8 mouse cellular contexts compared by ENCODE assay signal in genomic region chr5:115193669-115194625, GRCm38 (mm10). TPM values are rescaled to one million over a fixed set of nuclear protein-coding genes. Genes with fewer than 3 reads are reported as not detected.
DNase-seq lines count a peak whose midpoint lies in the region; ATAC-seq and TF ChIP-seq lines count a peak whose summit lies in the region.

Gene Cabp1, minus strand, starts transcription at chr5:115194381.

- peaks cover 15% of the 10 kb centered on the region for H3K4me1 ChIP-seq in cerebellum, adult 2 months (ENCODE audit: control insufficient read depth, insufficient read depth, low read length)
- peaks cover 18% of the 10 kb centered on the region for H3K4me1 ChIP-seq in liver, embryonic 15.5 days (replicated peaks)
- peaks cover 38% of the 10 kb centered on the region for H3K4me1 ChIP-seq in neural tube, embryonic 12.5 days

- H3K4me2 ChIP-seq in liver, embryonic 15.5 days, result peak within 1 kb of the TSS; percentile 77
- peak within 1 kb of the TSS; percentile 100 for H3K4me2 ChIP-seq in neural tube, embryonic 12.5 days (replicated peaks)

- H3K4me3 ChIP-seq in cerebellum, adult 2 months (replicated peaks; ENCODE audit: insufficient read depth, low read depth, low read length), result peak within 1 kb of the TSS; percentile 74
- H3K4me3 ChIP-seq in liver, embryonic 15.5 days (replicated peaks), result peak within 1 kb of the TSS; percentile 50
- peak within 1 kb of the TSS; percentile 71 for H3K4me3 ChIP-seq in neural tube, embryonic 12.5 days

- no peaks in the 10 kb centered on the region for H3K36me3 ChIP-seq in liver, embryonic 15.5 days (replicated peaks)
- H3K36me3 ChIP-seq in neural tube, embryonic 12.5 days, result no peaks in the 10 kb centered on the region

- H3K27ac ChIP-seq in cerebellum, adult 2 months (ENCODE audit: insufficient read depth, low read length), result peak within 1 kb of the TSS; percentile 83
- no peak within 1 kb of the TSS for H3K27ac ChIP-seq in liver, embryonic 15.5 days (replicated peaks)
- H3K27ac ChIP-seq in neural tube, embryonic 12.5 days, result peak within 1 kb of the TSS; percentile 46; the same call in 1 of the 2 replicates

- peak in 1 of 2 experiments; percentile 67 for DNase-seq in layer of hippocampus, adult 18-20 months (ENCODE audit: low spot score in 2 of 2)
- DNase-seq in layer of hippocampus, adult 9-10 months (ENCODE audit: low spot score), result no peak
- DNase-seq in cerebellum, adult 2 months, result peak in 1 of 2 experiments; percentile 76
- peak; percentile 78 for DNase-seq in kidney, postnatal 10 days
- DNase-seq in thymus, postnatal 36 days, result peak; percentile 86 to 87

- TF ChIP-seq CTCF in cerebellum, adult 2 months (IDR thresholded peaks at IDR 0.05; ENCODE audit: borderline replicate concordance, insufficient read depth, low read depth, low read length), result 0 out of 2 replicates have a peak, but pooled peaks have one; percentile 22

- H3K9ac ChIP-seq in liver, embryonic 15.5 days, result no peak within 1 kb of the TSS
- peak within 1 kb of the TSS; percentile 85 for H3K9ac ChIP-seq in neural tube, embryonic 12.5 days

- under 1% methylated on average over 110 of the region's 116 CpGs for WGBS in cerebellum, adult 2 months
- under 1% methylated on average over 106 of the region's 116 CpGs for WGBS in liver, embryonic 15.5 days (ENCODE audit: insufficient replicate concordance)
- WGBS in neural tube, embryonic 12.5 days, result under 1% methylated on average over 112 of the region's 116 CpGs

- TF ChIP-seq POLR2A in cerebellum, adult 2 months (IDR thresholded peaks at IDR 0.05; ENCODE audit: borderline replicate concordance, insufficient read depth, low read length), result no peak; the same call in 1 of the 2 replicates

- H3K27me3 ChIP-seq in cerebellum, adult 2 months (ENCODE audit: control insufficient read depth, insufficient read depth, low read length), result no peaks in the 10 kb centered on the region
- H3K27me3 ChIP-seq in liver, embryonic 15.5 days, result peaks cover 88% of the 10 kb centered on the region
- peaks cover 39% of the 10 kb centered on the region for H3K27me3 ChIP-seq in neural tube, embryonic 12.5 days (replicated peaks)

- no peaks in the 10 kb centered on the region for H3K9me3 ChIP-seq in liver, embryonic 15.5 days (replicated peaks)
- H3K9me3 ChIP-seq in neural tube, embryonic 12.5 days, result no peaks in the 10 kb centered on the region

- peak; percentile 60 for ATAC-seq in granulocyte monocyte progenitor cell, adult 5-6 weeks (replicated peaks; ENCODE audit: poor library complexity, severe bottlenecking)
- peak; percentile 22; the same call in 1 of the 2 replicates for ATAC-seq in liver, embryonic 15.5 days (ENCODE audit: insufficient read depth)
- ATAC-seq in neural tube, embryonic 12.5 days (ENCODE audit: low FRiP score, low read depth), result peak; percentile 41

RNA-seq across cellular contexts. Expression of gene Cabp1, which starts in this region (rescaled TPM):
- 100 to 1,000 TPM; 122 to 123 TPM for total RNA-seq in layer of hippocampus, adult 18-20 months (2021)
- 278 and 294 TPM in 2 replicates for polyA plus RNA-seq in cerebellum, adult 2 months (2012; rRNA removed)
- total RNA-seq in granulocyte monocyte progenitor cell, adult 5-6 weeks (2014; fragmentation: Nextera tagmentation), result not detected in 2 replicates
- total RNA-seq in granulocyte monocyte progenitor cell, adult 5-6 weeks (2017), result not detected in 2 replicates
- 0.13 and 0.18 TPM in 2 replicates for polyA plus RNA-seq in liver, embryonic 15.5 days (2015; fragmentation: Nextera tagmentation; extraction: Ambion mirVana)
- polyA plus RNA-seq in neural tube, embryonic 12.5 days (2016; fragmentation: Nextera tagmentation; extraction: Ambion mirVana), result 24.0 and 24.6 TPM in 2 replicates

Comparison
In these comparisons a context has a peak if more than half of its experiments do, and no peak if none do; other contexts are left out.
1. RNA of gene Cabp1 (total RNA-seq): 122 to 123 TPM in layer of hippocampus, adult 18-20 months; not detected in granulocyte monocyte progenitor cell, adult 5-6 weeks; every median in the first group is over 100 times any median in the second.
2. RNA of gene Cabp1 (polyA plus RNA-seq): 278 to 294 TPM in cerebellum, adult 2 months and 24.0 to 24.6 TPM in neural tube, embryonic 12.5 days; 0.13 to 0.18 TPM in liver, embryonic 15.5 days; every median in the first group is over 10 times any median in the second.
3. RNA of gene Cabp1 (polyA plus RNA-seq): 278 to 294 TPM in cerebellum, adult 2 months; 24.0 to 24.6 TPM in neural tube, embryonic 12.5 days; every median in the first group is over 10 times any median in the second.
4. Peak in ATAC-seq in granulocyte monocyte progenitor cell, adult 5-6 weeks; RNA of the gene not detected or under 1 TPM.
5. Peak in ATAC-seq, H3K4me3 ChIP-seq and H3K4me2 ChIP-seq in liver, embryonic 15.5 days; RNA of the gene not detected or under 1 TPM.
6. Peak in every context shown above with its lines, with median percentiles within 50 percentile points of each other: H3K4me3 ChIP-seq and ATAC-seq.